Mouse (Mus musculus) embryonic facial prominence, embryonic 15.5 days (tissue): Measurements from ENCODE around the gene Syt17. TPM values are rescaled to one million over a fixed set of nuclear protein-coding genes. Genes with fewer than 3 reads are reported as not detected.

ENCODE experiments used
- ATAC-seq: fragments of 200-750 bp; cut with Nextera tagmentation; 2 replicates; pipeline ENCODE4 v1.8.0; 2017; ENCODE audit warnings: low read depth, moderate TSS enrichment; ENCODE audit not compliant: insufficient number of reproducible peaks, low FRiP score, low TSS enrichment
- H3K27ac ChIP-seq: fragments of 300-500 bp; sonication (generic); replicated peaks from 2 replicates; pipeline ENCODE4 v1.5.1; 2015; ENCODE audit warnings: mild to moderate bottlenecking, inconsistent platforms
- H3K27me3 ChIP-seq: fragments of 300-500 bp; sonication (generic); 2 replicates; pipeline ENCODE4 v1.6.1; 2015; ENCODE audit warnings: inconsistent platforms
- H3K36me3 ChIP-seq: fragments of 300-500 bp; sonication (generic); 2 replicates; pipeline ENCODE4 v1.6.1; 2015; ENCODE audit warnings: mild to moderate bottlenecking, inconsistent platforms
- H3K4me1 ChIP-seq: fragments of 300-500 bp; sonication (generic); 2 replicates; pipeline ENCODE4 v1.6.1; 2015; ENCODE audit warnings: inconsistent platforms
- H3K4me2 ChIP-seq: fragments of 300-500 bp; sonication (generic); replicated peaks from 2 replicates; pipeline ENCODE4 v1.6.1; 2015; ENCODE audit warnings: mild to moderate bottlenecking, inconsistent platforms
- H3K4me3 ChIP-seq: fragments of 300-500 bp; sonication (generic); replicated peaks from 2 replicates; pipeline ENCODE4 v1.5.1; 2015; ENCODE audit warnings: mild to moderate bottlenecking, inconsistent platforms
- H3K9ac ChIP-seq: fragments of 300-500 bp; sonication (generic); 2 replicates; pipeline ENCODE4 v1.6.1; 2015; ENCODE audit warnings: inconsistent platforms
- H3K9me3 ChIP-seq: fragments of 300-500 bp; sonication (generic); replicated peaks from 2 replicates; pipeline ENCODE4 v1.6.1; 2016; ENCODE audit warnings: inconsistent platforms
- WGBS: fragments of 180-500 bp; shearing (Covaris S2); methylation state at CpG from one replicate; pipeline ENCODE4 v1.1.7; 2015; 5-methylcytosine and 5-hydroxymethylcytosine counted together
- polyA plus RNA-seq: library from polyadenylated mRNA; unstranded; fragments of >200 nt; fragmentation: Nextera tagmentation; extraction: Ambion mirVana; gene quantifications from 2 replicates; pipeline ENCODE4 v1.2.1, GENCODE M21; 2015

Gene Syt17
- polyA plus RNA-seq, 1 experiment from 2014 or later = 2.8 TPM

GRCm38 (mm10) chr7:118482001-118482400 lies 34.0 kb upstream of the Syt17 start:
- H3K36me3 ChIP-seq = no peaks in the 10 kb centered on the region
- H3K27me3 ChIP-seq = no peaks in the 10 kb centered on the region
- no peak overlapping the region for H3K9ac ChIP-seq
- no peak overlapping the region for H3K27ac ChIP-seq
- H3K9me3 ChIP-seq = no peaks in the 10 kb centered on the region
- H3K4me3 ChIP-seq = no peak overlapping the region
- peaks cover 4% of the 10 kb centered on the region; the same call in 1 of the 2 replicates for H3K4me1 ChIP-seq
- no peak for ATAC-seq
- WGBS = 81% methylated on average over 2 of the region's 2 CpGs
- no peak overlapping the region for H3K4me2 ChIP-seq

- Histone ChIP-seq H3K4me1 (peaks cover 4% of the 10 kb centered on the region; the same call in 1 of the 2 replicates), H3K36me3 (no peaks in the 10 kb centered on the region), H3K9ac (no peak overlapping the region), H3K4me2 (no peak overlapping the region), H3K27me3 (no peaks in the 10 kb centered on the region), H3K9me3 (no peaks in the 10 kb centered on the region), H3K27ac (no peak overlapping the region), H3K4me3 (no peak overlapping the region)
- no peak for ATAC-seq
- 74% methylated on average over 10 of the region's 10 CpGs for WGBS
Observed at GRCm38 (mm10) chr7:118481047-118481810, 33.2 kb upstream of the Syt17 start.

GRCm38 (mm10) chr7:118480160-118480709 lies 32.2 kb upstream of the Syt17 start:
- no peak overlapping the region for H3K9ac ChIP-seq
- H3K27ac ChIP-seq = no peak overlapping the region
- no peak overlapping the region for H3K4me3 ChIP-seq
- H3K4me2 ChIP-seq = no peak overlapping the region
- no peaks in the 10 kb centered on the region for H3K27me3 ChIP-seq
- H3K4me1 ChIP-seq = peaks cover 9% of the 10 kb centered on the region
- 80% methylated on average over 9 of the region's 9 CpGs for WGBS
- H3K9me3 ChIP-seq = no peaks in the 10 kb centered on the region
- ATAC-seq = no peak
- no peaks in the 10 kb centered on the region for H3K36me3 ChIP-seq

- H3K4me2 ChIP-seq = no peak overlapping the region
- no peak overlapping the region for H3K9ac ChIP-seq
- no peaks in the 10 kb centered on the region for H3K9me3 ChIP-seq
- no peak overlapping the region for H3K4me3 ChIP-seq
- H3K36me3 ChIP-seq = no peaks in the 10 kb centered on the region
- H3K27ac ChIP-seq = no peak overlapping the region; the same call in 1 of the 2 replicates
- no peak for ATAC-seq
- H3K27me3 ChIP-seq = no peaks in the 10 kb centered on the region
- 36% methylated on average over 3 of the region's 3 CpGs for WGBS
- peaks cover 10% of the 10 kb centered on the region for H3K4me1 ChIP-seq
Observed at GRCm38 (mm10) chr7:118478835-118479312, 30.9 kb upstream of the Syt17 start.

GRCm38 (mm10) chr7:118476428-118476827 lies 28.4 kb upstream of the Syt17 start:
- Histone ChIP-seq H3K4me1 (peaks cover 10% of the 10 kb centered on the region), H3K36me3 (no peaks in the 10 kb centered on the region), H3K27me3 (no peaks in the 10 kb centered on the region), H3K27ac (no peak overlapping the region), H3K9ac (no peak overlapping the region), H3K9me3 (no peaks in the 10 kb centered on the region), H3K4me2 (no peak overlapping the region), H3K4me3 (no peak overlapping the region)
- no peak for ATAC-seq
- 59% methylated on average over 5 of the region's 5 CpGs for WGBS

GRCm38 (mm10) chr7:118475008-118475705 lies 27.1 kb upstream of the Syt17 start:
- Histone ChIP-seq H3K4me3 (no peak overlapping the region), H3K4me2 (no peak overlapping the region), H3K9me3 (no peaks in the 10 kb centered on the region), H3K27ac (no peak overlapping the region), H3K9ac (no peak overlapping the region), H3K27me3 (no peaks in the 10 kb centered on the region), H3K36me3 (no peaks in the 10 kb centered on the region), H3K4me1 (peaks cover 10% of the 10 kb centered on the region)
- ATAC-seq = no peak
- WGBS = 87% methylated on average over 7 of the region's 7 CpGs

GRCm38 (mm10) chr7:118472886-118473285 lies 24.9 kb upstream of the Syt17 start:
- H3K9me3 ChIP-seq = no peaks in the 10 kb centered on the region
- H3K4me1 ChIP-seq = peaks cover 6% of the 10 kb centered on the region; the same call in 1 of the 2 replicates
- no peak overlapping the region for H3K27ac ChIP-seq
- H3K27me3 ChIP-seq = no peaks in the 10 kb centered on the region
- no peak overlapping the region for H3K4me3 ChIP-seq
- H3K9ac ChIP-seq = no peak overlapping the region
- H3K4me2 ChIP-seq = no peak overlapping the region
- ATAC-seq = no peak
- WGBS = 97% methylated on average over 1 of the region's 1 CpGs
- no peaks in the 10 kb centered on the region for H3K36me3 ChIP-seq

GRCm38 (mm10) chr7:118468060-118468459 lies 20.0 kb upstream of the Syt17 start:
- ATAC-seq = no peak
- Histone ChIP-seq H3K27me3 (no peaks in the 10 kb centered on the region), H3K27ac (no peak overlapping the region), H3K9me3 (no peaks in the 10 kb centered on the region), H3K4me3 (no peak overlapping the region), H3K36me3 (no peaks in the 10 kb centered on the region), H3K4me2 (no peak overlapping the region), H3K4me1 (no peaks in the 10 kb centered on the region), H3K9ac (no peak overlapping the region)
- 84% methylated on average over 3 of the region's 3 CpGs for WGBS

- Histone ChIP-seq H3K4me3 (no peak overlapping the region), H3K36me3 (no peaks in the 10 kb centered on the region), H3K4me2 (no peak overlapping the region), H3K27ac (no peak overlapping the region), H3K4me1 (no peaks in the 10 kb centered on the region), H3K9ac (no peak overlapping the region), H3K27me3 (0 out of 2 replicates have a peak, but pooled peaks cover 3% of the 10 kb centered on the region), H3K9me3 (no peaks in the 10 kb centered on the region)
- 60% methylated on average over 4 of the region's 4 CpGs for WGBS
- ATAC-seq = no peak
Observed at GRCm38 (mm10) chr7:118464432-118464831, 16.4 kb upstream of the Syt17 start.

GRCm38 (mm10) chr7:118462818-118463762 lies 15.1 kb upstream of the Syt17 start:
- Histone ChIP-seq H3K4me3 (no peak overlapping the region), H3K9me3 (no peaks in the 10 kb centered on the region), H3K27me3 (0 out of 2 replicates have a peak, but pooled peaks cover 3% of the 10 kb centered on the region), H3K4me2 (no peak overlapping the region), H3K4me1 (no peaks in the 10 kb centered on the region), H3K36me3 (no peaks in the 10 kb centered on the region), H3K27ac (no peak overlapping the region), H3K9ac (no peak overlapping the region)
- no peak for ATAC-seq
- 50% methylated on average over 11 of the region's 11 CpGs for WGBS
